Comparison of ENCODE assay signal across 26 mouse cellular contexts in genomic region chr12:105988434-105988833, GRCm38 (mm10). TPM values are rescaled to one million over a fixed set of nuclear protein-coding genes. Genes with fewer than 3 reads are reported as not detected.
DNase-seq lines count a peak whose midpoint lies in the region; ATAC-seq lines count a peak whose summit lies in the region.
"Had no signal": no experiment of that assay in that cellular context is flagged by ENCODE, and none has a peak within 500 bp of the region (broad histone marks: within the 10 kb centered on the region; RNA-seq: fewer than 3 reads in every experiment).

No protein-coding gene starts in this region.

- peak overlapping the region; percentile 43 for H3K4me2 ChIP-seq in liver, embryonic 12.5 days
- peak overlapping the region; percentile 35 for H3K4me2 ChIP-seq in liver, embryonic 15.5 days
- H3K4me2 ChIP-seq: forebrain, embryonic 13.5 days; heart, embryonic 12.5 days; heart, embryonic 15.5 days; hindbrain, embryonic 12.5 days; hindbrain, embryonic 15.5 days had no signal

- peak; percentile 51 for DNase-seq in liver
- DNase-seq in heart, postnatal 25 days (ENCODE audit: low spot score), result no peak
- DNase-seq in urinary bladder, postnatal 10 days (ENCODE audit: low spot score), result no peak
- DNase-seq: adrenal gland, postnatal 10 days; adrenal gland, postnatal 36 days; B cell, adult 2 months; cerebellum, adult 18-20 months; cerebellum, adult 9-10 months; cerebellum, postnatal 14 days; gastrocnemius, adult 2 months; gastrocnemius, postnatal 14 days; heart, adult 11 months; heart, postnatal 10 days had no signal

- WGBS in liver, embryonic 12.5 days (ENCODE audit: insufficient replicate concordance), result 40% methylated on average over 4 of the region's 4 CpGs
- WGBS in liver, embryonic 15.5 days (ENCODE audit: insufficient replicate concordance), result 38% methylated on average over 4 of the region's 4 CpGs

- peaks cover 5% of the 10 kb centered on the region for H3K9me3 ChIP-seq in liver, embryonic 12.5 days (replicated peaks)
- peaks cover 5% of the 10 kb centered on the region; the same call in 1 of the 2 replicates for H3K9me3 ChIP-seq in liver, embryonic 15.5 days (replicated peaks)
- H3K9me3 ChIP-seq: heart, embryonic 15.5 days; hindbrain, embryonic 15.5 days had no signal

- H3K27ac ChIP-seq in liver, embryonic 12.5 days, result peak overlapping the region; percentile 37
- H3K27ac ChIP-seq in liver, embryonic 15.5 days (replicated peaks), result peak overlapping the region; percentile 46; the same call in 1 of the 2 replicates
- H3K27ac ChIP-seq: forebrain, embryonic 10.5 days; forebrain, embryonic 13.5 days; gastrocnemius, adult 2 months; heart, embryonic 15.5 days; hindbrain, embryonic 12.5 days; hindbrain, embryonic 15.5 days had no signal

- intact Hi-C loops in heart, postnatal 25 days (cut with DNase I), result no loop called here

- H3K9ac ChIP-seq in liver, embryonic 12.5 days, result no peak overlapping the region
- no peak overlapping the region for H3K9ac ChIP-seq in liver, embryonic 15.5 days
- H3K9ac ChIP-seq: forebrain, embryonic 13.5 days; heart, embryonic 12.5 days; heart, embryonic 15.5 days; hindbrain, embryonic 12.5 days; hindbrain, embryonic 15.5 days had no signal

- H3K4me1 ChIP-seq in liver, embryonic 12.5 days, result peaks cover 24% of the 10 kb centered on the region
- H3K4me1 ChIP-seq in liver, embryonic 15.5 days (replicated peaks), result peaks cover 30% of the 10 kb centered on the region
- H3K4me1 ChIP-seq: hindbrain, embryonic 12.5 days; hindbrain, embryonic 15.5 days had no signal

- ATAC-seq in liver, embryonic 12.5 days, result peak; percentile 92
- ATAC-seq in liver, embryonic 15.5 days (ENCODE audit: insufficient read depth), result peak; percentile 89
- ATAC-seq in megakaryocyte, adult 5-6 weeks (ENCODE audit: poor library complexity, severe bottlenecking), result no peak
- ATAC-seq: forebrain, embryonic 13.5 days; forebrain, embryonic 16.5 days; Patski had no signal

- H3K27me3 ChIP-seq in liver, embryonic 12.5 days (replicated peaks), result no peaks in the 10 kb centered on the region
- H3K27me3 ChIP-seq in liver, embryonic 15.5 days, result no peaks in the 10 kb centered on the region
- H3K27me3 ChIP-seq: CH12.LX; forebrain, embryonic 13.5 days; heart, embryonic 12.5 days; heart, embryonic 15.5 days; hindbrain, embryonic 12.5 days; hindbrain, embryonic 15.5 days had no signal

- no peak overlapping the region for H3K4me3 ChIP-seq in liver, embryonic 12.5 days
- no peak overlapping the region for H3K4me3 ChIP-seq in liver, embryonic 15.5 days (replicated peaks)
- H3K4me3 ChIP-seq: forebrain, embryonic 10.5 days; forebrain, embryonic 13.5 days; gastrocnemius, adult 2 months; heart, embryonic 12.5 days; heart, embryonic 15.5 days; hindbrain, embryonic 12.5 days; hindbrain, embryonic 15.5 days had no signal

- H3K36me3 ChIP-seq in liver, embryonic 12.5 days, result no peaks in the 10 kb centered on the region
- H3K36me3 ChIP-seq in liver, embryonic 15.5 days (replicated peaks), result no peaks in the 10 kb centered on the region
- H3K36me3 ChIP-seq: forebrain, embryonic 10.5 days; G1E; heart, embryonic 12.5 days; heart, embryonic 15.5 days; hindbrain, embryonic 12.5 days; hindbrain, embryonic 15.5 days had no signal

RNA-seq across cellular contexts. Expression of gene Vrk1, which starts 21.6 kb away (rescaled TPM):
- 136 and 141 TPM in 2 replicates for polyA plus RNA-seq in liver, embryonic 12.5 days (2016; fragmentation: Nextera tagmentation; extraction: Ambion mirVana)
- 77.5 and 87.2 TPM in 2 replicates for polyA plus RNA-seq in liver, embryonic 15.5 days (2015; fragmentation: Nextera tagmentation; extraction: Ambion mirVana)
- total RNA-seq in heart, postnatal 25 days (2021), result 1 to 10 TPM; 7.5 to 8.6 TPM
- total RNA-seq in megakaryocyte, adult 5-6 weeks (2015), result 133 and 142 TPM in 2 replicates
- 184 and 208 TPM in 2 replicates for total RNA-seq in megakaryocyte, adult 5-6 weeks (2017)

Comparison
In these comparisons a context has a peak if more than half of its experiments do, and no peak if none do; other contexts are left out.
1. RNA of gene Vrk1, which starts 21.6 kb away (total RNA-seq): 133 to 208 TPM in megakaryocyte, adult 5-6 weeks; 7.5 to 8.6 TPM in heart, postnatal 25 days; every median in the first group is over 10 times any median in the second.